Mouse (Mus musculus) testis, adult 2 months (tissue): ENCODE results near the gene Fzd1. TPM values are rescaled to one million over a fixed set of nuclear protein-coding genes. Genes with fewer than 3 reads are reported as not detected.

ENCODE experiments used
- H3K27ac ChIP-seq: fragments of 200-500 bp; 2 replicates; pipeline ENCODE4 v1.5.1; 2012; ENCODE audit warnings: low read depth, low read length; ENCODE audit not compliant: control insufficient read depth, insufficient read depth
- H3K27me3 ChIP-seq: fragments of 200-500 bp; 2 replicates; pipeline ENCODE4 v1.6.1; 2012; ENCODE audit warnings: mild to moderate bottlenecking, low read length, moderate library complexity; ENCODE audit not compliant: control insufficient read depth, insufficient read depth
- H3K36me3 ChIP-seq: fragments of 200-500 bp; 2 replicates; pipeline ENCODE4 v1.6.1; 2012; ENCODE audit warnings: mild to moderate bottlenecking, low read length; ENCODE audit not compliant: control insufficient read depth, insufficient read depth
- H3K4me1 ChIP-seq: fragments of 200-500 bp; 2 replicates; pipeline ENCODE4 v1.6.1; 2012; ENCODE audit warnings: low read length; ENCODE audit not compliant: control insufficient read depth, insufficient read depth
- H3K4me3 ChIP-seq: fragments of 200-500 bp; 2 replicates; pipeline ENCODE4 v1.5.1; 2012; ENCODE audit warnings: low read depth, mild to moderate bottlenecking, low read length, moderate library complexity, mixed read lengths; ENCODE audit not compliant: control insufficient read depth
- CTCF ChIP-seq: fragments of 200-500 bp; IDR thresholded peaks from 2 replicates; pipeline ENCODE4 v1.5.1; 2012; ENCODE audit warnings: low read depth, mild to moderate bottlenecking, inconsistent platforms, low read length, moderate library complexity; ENCODE audit not compliant: control insufficient read depth, insufficient read depth, insufficient replicate concordance
- POLR2A ChIP-seq: fragments of 200-500 bp; IDR thresholded peaks from 2 replicates; pipeline ENCODE4 v1.6.1; 2012; ENCODE audit warnings: low read depth, mild to moderate bottlenecking, inconsistent platforms, low read length, moderate library complexity; ENCODE audit not compliant: control insufficient read depth
- polyA plus RNA-seq: library from polyadenylated mRNA; depleted of rRNA; stranded (reverse); fragments of >200 nt; gene quantifications from 2 replicates; pipeline ENCODE4 v1.2.3, GENCODE M21; 2012

The Fzd1 gene
- polyA plus RNA-seq, 1 experiment = 1.6 TPM

DNA sequence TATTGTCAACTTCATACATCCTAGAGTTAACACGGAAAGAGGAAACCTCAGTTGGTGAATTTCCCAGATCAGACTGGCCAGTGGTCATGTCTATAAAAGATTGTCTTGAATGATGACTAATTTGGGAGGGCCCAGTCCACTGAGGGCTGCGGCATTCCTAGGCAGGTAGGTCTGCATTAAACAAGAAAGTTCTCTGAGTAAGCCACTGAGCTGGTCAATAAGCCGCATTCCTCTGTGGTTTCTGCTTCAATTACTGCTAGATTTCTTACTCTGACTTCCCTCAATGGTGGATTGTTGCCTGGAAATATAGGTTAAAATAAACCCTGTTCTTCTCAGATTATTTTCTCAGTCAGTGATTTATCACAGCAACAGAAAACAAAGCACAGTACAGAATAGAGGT lies 30.6 kb upstream of the Fzd1 start:
- H3K4me1 ChIP-seq = no peaks in the 10 kb centered on the region
- H3K36me3 ChIP-seq = no peaks in the 10 kb centered on the region
- no peak overlapping the region for H3K4me3 ChIP-seq
- no peak overlapping the region for H3K27ac ChIP-seq
- TF ChIP-seq POLR2A = no peak
- no peak for TF ChIP-seq CTCF
- H3K27me3 ChIP-seq = no peaks in the 10 kb centered on the region

- Histone ChIP-seq H3K4me3 (no peak overlapping the region), H3K27ac (no peak overlapping the region), H3K27me3 (no peaks in the 10 kb centered on the region), H3K4me1 (no peaks in the 10 kb centered on the region), H3K36me3 (no peaks in the 10 kb centered on the region)
- TF ChIP-seq POLR2A (no peak), CTCF (no peak)
These were observed 29.0 kb upstream of the Fzd1 start for GRCm38 (mm10) chr5:4786816-4787215.

DNA sequence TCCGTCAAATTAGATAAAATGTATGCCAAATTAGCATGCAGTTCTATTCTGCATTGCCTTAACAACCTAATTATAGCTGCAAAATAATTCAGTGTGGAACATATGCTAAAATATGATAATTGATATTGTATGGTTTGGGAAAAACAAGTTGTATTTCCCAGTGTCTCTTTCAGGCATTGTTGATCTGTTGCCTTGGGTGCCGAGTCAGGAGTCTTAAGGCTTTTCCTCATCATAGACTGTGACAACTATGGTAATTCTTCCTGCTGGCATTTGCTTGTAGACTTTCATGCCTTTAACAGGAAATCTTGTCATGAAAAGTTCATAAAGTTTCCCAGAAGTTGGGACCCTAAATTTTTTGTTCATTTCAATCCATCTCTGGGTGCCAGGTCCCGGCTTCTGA lies 20.4 kb upstream of the Fzd1 start:
- no peaks in the 10 kb centered on the region for H3K4me1 ChIP-seq
- H3K27ac ChIP-seq = no peak overlapping the region
- no peaks in the 10 kb centered on the region for H3K36me3 ChIP-seq
- no peak for TF ChIP-seq POLR2A
- TF ChIP-seq CTCF = no peak
- no peak overlapping the region for H3K4me3 ChIP-seq
- no peaks in the 10 kb centered on the region for H3K27me3 ChIP-seq

GRCm38 (mm10) chr5:4776495-4776894 lies 18.7 kb upstream of the Fzd1 start:
- H3K4me1 ChIP-seq = no peaks in the 10 kb centered on the region
- H3K36me3 ChIP-seq = no peaks in the 10 kb centered on the region
- H3K27ac ChIP-seq = no peak overlapping the region
- H3K4me3 ChIP-seq = no peak overlapping the region
- H3K27me3 ChIP-seq = no peaks in the 10 kb centered on the region
- TF ChIP-seq CTCF (no peak), POLR2A (no peak)

- no peaks in the 10 kb centered on the region for H3K4me1 ChIP-seq
- no peaks in the 10 kb centered on the region for H3K27me3 ChIP-seq
- H3K27ac ChIP-seq = no peak overlapping the region
- TF ChIP-seq CTCF = no peak
- TF ChIP-seq POLR2A = no peak
- no peaks in the 10 kb centered on the region for H3K36me3 ChIP-seq
- H3K4me3 ChIP-seq = no peak overlapping the region
These were observed 15.4 kb upstream of the Fzd1 start for GRCm38 (mm10) chr5:4773090-4773772.

GRCm38 (mm10) chr5:4770609-4771008 lies 12.8 kb upstream of the Fzd1 start:
- H3K27me3 ChIP-seq = no peaks in the 10 kb centered on the region
- no peak overlapping the region for H3K27ac ChIP-seq
- TF ChIP-seq CTCF (no peak), POLR2A (no peak)
- no peaks in the 10 kb centered on the region for H3K36me3 ChIP-seq
- no peaks in the 10 kb centered on the region for H3K4me1 ChIP-seq
- H3K4me3 ChIP-seq = no peak overlapping the region

GRCm38 (mm10) chr5:4767896-4768295 lies 10.1 kb upstream of the Fzd1 start:
- H3K4me1 ChIP-seq = no peaks in the 10 kb centered on the region
- H3K27me3 ChIP-seq = no peaks in the 10 kb centered on the region
- H3K27ac ChIP-seq = no peak overlapping the region
- no peaks in the 10 kb centered on the region for H3K36me3 ChIP-seq
- no peak for TF ChIP-seq POLR2A
- TF ChIP-seq CTCF = no peak
- H3K4me3 ChIP-seq = no peak overlapping the region

- Histone ChIP-seq H3K27ac (no peak overlapping the region), H3K4me1 (no peaks in the 10 kb centered on the region), H3K4me3 (no peak overlapping the region), H3K27me3 (no peaks in the 10 kb centered on the region), H3K36me3 (no peaks in the 10 kb centered on the region)
- TF ChIP-seq CTCF (no peak), POLR2A (no peak)
These were observed 8.9 kb upstream of the Fzd1 start for GRCm38 (mm10) chr5:4766719-4767118.
